Mouse (Mus musculus) heart, adult 2 months (tissue): ENCODE results near the gene Mgp.
"Not testable (repeated sequence)": the region's sequence is repeated elsewhere in the genome, so short reads cannot be mapped to it uniquely, and the experiment has no call there.

Source experiments
- CTCF ChIP-seq: fragments of 200-600 bp; IDR thresholded peaks from 2 replicates; pipeline ENCODE4 v1.8.1; 2022; ENCODE audit warnings: antibody characterized with exemption, mild to moderate bottlenecking, moderate library complexity
- POLR2A ChIP-seq: fragments of 200-500 bp; IDR thresholded peaks from 2 replicates; pipeline ENCODE4 v1.6.1; 2011; ENCODE audit warnings: mild to moderate bottlenecking, low read depth, low read length, control low read depth; ENCODE audit not compliant: insufficient read depth

- not testable (repeated sequence) for TF ChIP-seq CTCF, POLR2A
Measured at GRCm38 (mm10) chr6:136884766-136885165, 9.1 kb upstream of the Mgp start.
